ENCODE assay signal across 18 mouse cellular contexts in the genomic region with DNA sequence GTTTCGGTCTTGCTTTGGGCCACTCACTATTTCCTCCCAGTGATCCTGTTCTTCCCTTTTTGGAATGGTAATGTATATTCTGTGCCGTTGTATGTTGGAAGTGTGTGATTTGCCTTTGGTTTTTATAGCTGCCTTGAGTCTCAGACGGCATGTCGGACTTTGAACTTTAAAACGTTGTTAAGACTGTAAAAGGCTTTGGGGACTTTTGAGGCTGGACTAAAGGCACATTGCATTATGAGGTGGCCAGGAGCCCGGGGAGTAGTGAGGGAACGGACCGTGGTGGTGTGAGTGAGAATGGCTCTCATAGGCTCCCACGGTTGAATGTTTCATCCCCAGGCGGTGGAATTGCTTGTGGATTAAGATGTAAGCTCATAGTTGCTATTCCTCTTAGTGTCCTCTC. TPM values are rescaled to one million over a fixed set of nuclear protein-coding genes. Genes with fewer than 3 reads are reported as not detected.
"Had no signal": no experiment of that assay in that cellular context is flagged by ENCODE, and none has a peak within 500 bp of the region (broad histone marks: within the 10 kb centered on the region; RNA-seq: fewer than 3 reads in every experiment).

No protein-coding gene starts in this region.

- H3K4me3 ChIP-seq: midbrain, embryonic 10.5 days; midbrain, embryonic 13.5 days; midbrain, embryonic 15.5 days; myocyte; neural tube, embryonic 13.5 days; neural tube, embryonic 15.5 days had no signal

- DNase-seq: lung, adult 18-20 months; lung, embryonic 14.5 days; lung, postnatal 10 days; lung, postnatal 4 days; right cerebral cortex, postnatal 14 days; spleen, adult 18-20 months; thymus, adult 18-20 months; thymus, postnatal 36 days had no signal

- ATAC-seq: midbrain, embryonic 13.5 days; midbrain, embryonic 15.5 days had no signal

- H3K9me3 ChIP-seq: midbrain, embryonic 10.5 days; midbrain, embryonic 13.5 days; midbrain, embryonic 15.5 days; neural tube, embryonic 13.5 days had no signal

- H3K9ac ChIP-seq: liver, embryonic 14.5 days; lung, embryonic 14.5 days; midbrain, embryonic 13.5 days; midbrain, embryonic 15.5 days; neural tube, embryonic 13.5 days; neural tube, embryonic 15.5 days had no signal

- H3K27me3 ChIP-seq: midbrain, embryonic 13.5 days; midbrain, embryonic 15.5 days; neural tube, embryonic 13.5 days; neural tube, embryonic 15.5 days had no signal

- H3K36me3 ChIP-seq: midbrain, embryonic 10.5 days; midbrain, embryonic 13.5 days had no signal

- H3K27ac ChIP-seq: liver, embryonic 14.5 days; midbrain, embryonic 13.5 days; midbrain, embryonic 15.5 days; neural tube, embryonic 13.5 days; neural tube, embryonic 15.5 days had no signal

- H3K4me2 ChIP-seq: lung, embryonic 14.5 days; midbrain, embryonic 13.5 days; midbrain, embryonic 15.5 days; neural tube, embryonic 13.5 days; neural tube, embryonic 15.5 days had no signal

- H3K4me1 ChIP-seq: midbrain, embryonic 10.5 days; midbrain, embryonic 13.5 days; midbrain, embryonic 15.5 days; neural tube, embryonic 13.5 days; neural tube, embryonic 15.5 days had no signal

RNA-seq across cellular contexts. Expression of gene Cyp2w1, which starts 55.3 kb away (rescaled TPM):
- total RNA-seq: megakaryocyte, adult 5-6 weeks; megakaryocyte-erythroid progenitor cell, adult 5-6 weeks had no signal
- polyA plus RNA-seq: lung, embryonic 14.5 days; midbrain, embryonic 10.5 days; midbrain, embryonic 13.5 days; myocyte; neural tube, embryonic 11.5 days; neural tube, embryonic 13.5 days; neural tube, embryonic 15.5 days had no signal
